Mouse (Mus musculus): Measurements from ENCODE around the gene Fyn.

Gene Fyn

DNA sequence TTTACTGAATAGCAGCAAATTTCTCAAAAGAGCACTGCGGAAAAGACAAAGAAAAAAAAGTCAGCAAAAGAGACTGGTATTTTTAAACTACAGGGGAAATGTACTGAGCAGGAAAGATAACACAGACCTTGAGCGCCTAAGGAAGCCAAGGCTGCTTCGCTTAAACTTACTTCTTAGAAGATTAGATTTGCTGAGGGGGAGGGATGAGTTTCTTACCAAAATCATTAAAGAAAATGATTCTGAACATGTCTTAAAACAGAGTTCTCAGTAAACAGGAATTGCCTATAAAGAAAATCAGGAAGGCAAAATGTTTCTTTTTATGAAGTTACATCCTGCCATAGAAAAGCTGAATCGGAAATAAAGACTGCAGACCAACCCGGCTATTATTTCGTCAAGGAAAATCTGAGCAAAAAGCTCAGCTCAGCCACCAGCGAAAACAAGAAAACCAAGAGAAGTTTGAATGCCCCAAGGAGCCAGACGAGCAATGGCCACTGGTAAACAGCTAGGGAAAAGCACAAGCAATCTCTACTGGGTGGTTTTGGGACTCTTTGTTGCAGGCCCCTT, at the start of gene Fyn:
Gene Fyn, plus strand, starts transcription at position 284 of the 564 bp plus-strand sequence.
- DNase-seq (ENCODE audit: low spot score) = no peak

GRCm38 (mm10) chr10:39320798-39321622, 47.6 kb upstream of the Fyn start:
- DNase-seq (ENCODE audit: low spot score) = no peak

DNA sequence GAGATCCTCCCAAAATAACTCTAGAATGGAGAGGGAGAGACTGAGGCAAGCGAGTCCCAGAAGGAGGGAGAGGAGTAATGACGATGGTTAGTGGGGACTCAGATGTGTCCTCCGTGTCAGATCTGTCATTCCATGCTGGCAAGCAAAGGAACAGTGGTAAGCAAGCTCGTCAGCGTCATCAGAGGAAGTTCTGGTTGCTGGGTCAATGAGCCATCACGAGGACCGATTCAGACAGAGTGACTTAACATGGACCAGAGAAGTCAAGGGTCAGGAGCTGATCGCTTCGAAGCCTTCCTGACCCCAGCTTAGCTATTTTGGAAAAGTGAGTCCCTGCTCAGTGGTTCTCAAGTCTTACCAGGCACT, 47.1 kb upstream of the Fyn start:
- no peak for DNase-seq (ENCODE audit: low spot score)

DNA sequence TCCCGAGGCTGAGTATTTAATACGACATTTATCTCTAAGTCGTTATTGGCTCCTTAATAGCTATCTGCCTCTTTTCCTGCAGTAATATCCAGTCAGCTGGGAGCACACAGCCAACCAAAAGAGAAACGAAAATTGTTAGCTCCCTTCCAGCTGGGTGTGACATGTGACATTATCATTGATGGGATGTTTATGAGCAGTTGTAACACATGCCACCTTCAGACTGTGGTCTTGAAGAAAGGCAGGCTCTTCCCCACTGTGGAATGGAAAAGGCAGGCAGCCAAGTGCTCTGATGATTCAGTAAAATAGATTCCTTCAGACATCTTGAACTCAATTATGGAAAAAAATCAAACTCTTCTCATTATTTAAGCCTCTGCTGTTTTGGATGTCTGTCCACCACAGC, 46.5 kb upstream of the Fyn start:
- DNase-seq (ENCODE audit: low spot score) = no peak

DNA sequence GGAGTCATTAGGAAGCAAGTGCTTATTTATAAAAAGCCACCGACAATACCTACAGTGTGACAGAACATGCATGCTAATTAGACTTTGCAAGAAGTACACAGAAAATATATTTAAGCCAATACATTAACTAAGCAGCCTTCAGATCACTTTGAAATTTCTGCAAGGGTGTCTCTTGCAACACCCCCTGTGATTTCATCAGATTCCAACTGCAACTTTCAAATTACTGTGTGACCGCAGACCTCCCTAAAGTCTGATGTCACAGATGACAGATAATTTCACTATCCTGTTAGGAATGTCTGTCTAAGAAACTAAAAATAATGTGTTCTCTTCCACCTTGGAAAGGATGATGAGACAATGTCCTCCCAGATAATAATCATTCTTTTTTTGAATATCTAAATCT, 44.4 kb upstream of the Fyn start:
- no peak for DNase-seq (ENCODE audit: low spot score)

DNA sequence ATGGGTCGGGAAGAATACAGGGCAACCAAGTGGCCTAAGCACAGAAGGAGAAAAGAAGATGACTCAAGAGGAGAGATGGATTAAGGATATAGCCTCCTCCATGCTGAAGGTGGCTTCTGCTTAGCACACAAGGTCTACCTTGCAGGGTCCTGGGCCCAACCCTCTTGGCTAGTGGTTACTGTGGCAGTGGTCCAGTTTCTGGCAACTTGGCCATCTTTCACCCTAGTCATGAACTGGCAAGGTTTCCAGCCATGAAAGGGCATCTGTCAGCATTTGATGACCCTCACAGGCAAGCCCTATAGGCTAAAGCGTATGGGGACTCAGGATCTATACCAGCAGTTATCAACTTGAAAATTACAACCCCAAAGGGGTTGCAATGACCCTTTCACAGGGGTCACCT, 40.0 kb upstream of the Fyn start:
- no peak for DNase-seq (ENCODE audit: low spot score)

DNA sequence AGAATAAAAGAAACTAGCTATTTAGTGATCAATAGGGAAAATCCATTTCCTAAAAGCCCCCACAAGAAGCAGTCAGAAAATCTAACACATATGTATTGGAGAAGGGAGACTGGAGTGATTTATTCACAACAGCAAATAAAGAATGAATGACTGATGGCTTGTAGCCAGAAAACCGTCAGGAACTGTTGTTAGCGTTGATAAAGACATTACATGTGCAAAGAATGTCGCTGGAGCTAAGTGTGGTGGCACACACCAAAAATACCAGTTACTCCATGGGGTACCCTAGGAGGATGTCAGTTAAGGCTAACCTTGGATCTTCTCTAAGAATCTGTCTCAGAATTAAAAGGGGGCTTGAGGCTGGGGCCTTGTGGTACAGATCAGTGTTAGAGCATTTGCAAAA, 34.3 kb upstream of the Fyn start:
- DNase-seq (ENCODE audit: low spot score) = no peak

GRCm38 (mm10) chr10:39335880-39336279, 32.8 kb upstream of the Fyn start:
- DNase-seq (ENCODE audit: low spot score) = no peak

GRCm38 (mm10) chr10:39339189-39339968, 29.3 kb upstream of the Fyn start:
- DNase-seq (ENCODE audit: low spot score) = no peak

DNA sequence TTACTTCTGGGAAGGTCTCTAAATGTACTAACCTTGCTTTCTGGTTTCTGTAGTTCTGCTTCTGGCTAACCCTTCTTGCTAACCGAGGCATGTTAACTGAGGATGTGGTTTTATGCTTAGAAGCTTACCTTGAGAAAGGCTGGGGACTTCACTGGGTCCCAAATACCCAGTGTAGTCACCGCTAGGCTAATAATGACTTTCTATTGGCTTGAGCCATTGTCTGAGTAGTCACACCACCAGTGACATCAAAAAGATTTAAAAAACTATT, 28.8 kb upstream of the Fyn start:
- DNase-seq (ENCODE audit: low spot score) = no peak

- DNase-seq (ENCODE audit: low spot score) = no peak
These were observed 25.1 kb upstream of the Fyn start for GRCm38 (mm10) chr10:39343551-39343950.

- no peak for DNase-seq (ENCODE audit: low spot score)
These were observed 22.7 kb upstream of the Fyn start for GRCm38 (mm10) chr10:39345921-39346320.

DNA sequence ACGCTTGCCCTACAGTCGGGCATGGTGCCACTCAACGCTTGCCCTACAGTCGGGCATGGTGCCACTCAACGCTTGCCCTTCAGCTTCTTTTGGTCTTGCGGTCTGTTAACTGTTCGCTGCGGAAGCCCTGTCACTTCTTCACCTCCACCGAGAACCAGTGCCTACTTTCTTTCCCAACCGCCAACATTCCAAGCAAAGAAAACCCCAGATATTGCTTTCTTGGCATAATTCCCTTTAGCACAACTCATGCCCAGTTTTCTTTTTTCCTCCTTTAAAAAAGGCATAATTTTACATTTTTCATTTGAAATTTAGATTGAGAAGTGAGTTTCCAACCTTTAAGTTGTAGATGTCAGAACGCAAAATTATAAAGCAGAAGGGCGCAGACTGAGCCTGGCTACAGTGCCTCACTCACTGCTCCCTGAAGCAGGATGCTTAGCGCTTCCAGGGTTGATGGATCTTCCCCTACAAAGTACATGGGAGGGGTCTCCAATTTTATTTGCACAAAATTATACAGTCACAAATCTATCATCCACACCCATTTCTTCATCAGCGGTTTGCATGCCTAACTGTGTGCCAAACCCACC, 18.8 kb upstream of the Fyn start:
- no peak for DNase-seq (ENCODE audit: low spot score)

DNA sequence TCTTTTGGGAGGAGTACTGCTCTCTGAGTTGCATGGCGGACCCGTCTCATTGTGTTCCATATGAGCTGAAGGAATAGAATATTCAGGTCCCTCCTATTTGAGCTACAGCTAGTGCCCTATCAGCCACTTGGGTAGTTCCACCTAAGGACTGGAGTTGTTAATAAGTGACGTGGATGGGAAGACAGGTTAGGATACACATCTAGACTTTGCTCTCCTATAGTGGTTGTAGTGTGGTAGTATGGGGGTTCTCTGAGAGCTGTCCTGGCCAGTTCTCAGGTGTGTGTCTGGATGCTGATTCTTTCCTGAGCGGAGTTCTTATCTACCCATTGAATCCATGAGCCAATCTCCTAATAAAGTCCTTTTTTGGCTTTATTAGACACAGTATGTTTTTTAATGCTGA, 4.5 kb upstream of the Fyn start:
- DNase-seq (ENCODE audit: low spot score) = no peak

DNA sequence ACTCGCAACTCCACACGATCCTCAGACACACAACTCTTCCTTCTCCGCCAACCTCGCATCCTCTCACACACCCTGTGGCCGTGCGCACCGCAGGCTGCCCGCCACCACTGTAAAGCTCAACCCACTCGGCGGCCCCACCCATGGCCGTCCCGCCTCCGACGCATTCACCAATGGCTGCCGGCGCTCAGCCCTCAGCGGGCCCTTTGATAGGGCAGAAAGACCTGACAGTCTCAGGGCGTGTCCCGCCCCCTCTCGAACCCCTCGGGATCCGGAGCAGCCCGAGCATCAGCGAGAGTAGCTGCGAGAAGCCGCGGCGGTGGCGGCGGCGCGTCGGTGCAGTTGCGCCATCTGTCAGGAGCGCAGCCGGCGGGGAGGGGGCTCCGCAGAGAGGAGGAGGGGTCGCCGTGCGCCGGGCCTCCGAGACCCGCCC, 862 bp downstream of the Fyn start:
- peak; percentile 95 for DNase-seq (ENCODE audit: low spot score)

- DNase-seq (ENCODE audit: low spot score) = peak; percentile 72
These were observed 1.5 kb downstream of the Fyn start for GRCm38 (mm10) chr10:39369977-39370785.

DNA sequence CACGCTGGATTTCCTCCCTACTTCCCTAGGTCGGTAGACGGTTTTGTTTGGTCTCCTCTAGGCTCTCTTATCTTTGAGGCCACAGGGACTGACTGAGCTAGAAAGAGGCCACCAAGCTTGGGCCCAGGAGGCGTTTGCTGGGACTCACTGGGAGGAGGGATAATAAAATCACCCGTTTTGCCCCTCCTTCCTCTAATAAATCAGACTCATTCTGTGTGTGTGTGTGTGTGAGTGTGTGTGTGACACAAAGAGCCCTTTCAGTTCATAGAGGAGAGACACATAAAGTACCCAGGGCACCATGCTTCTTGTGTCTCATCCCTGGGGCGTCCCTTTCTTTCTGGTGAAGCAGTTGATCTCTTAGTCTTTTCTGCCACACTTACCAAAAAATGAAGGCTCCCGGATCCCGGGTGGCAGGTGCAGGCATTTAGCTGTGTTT, 2.1 kb downstream of the Fyn start:
- no peak for DNase-seq (ENCODE audit: low spot score)

DNA sequence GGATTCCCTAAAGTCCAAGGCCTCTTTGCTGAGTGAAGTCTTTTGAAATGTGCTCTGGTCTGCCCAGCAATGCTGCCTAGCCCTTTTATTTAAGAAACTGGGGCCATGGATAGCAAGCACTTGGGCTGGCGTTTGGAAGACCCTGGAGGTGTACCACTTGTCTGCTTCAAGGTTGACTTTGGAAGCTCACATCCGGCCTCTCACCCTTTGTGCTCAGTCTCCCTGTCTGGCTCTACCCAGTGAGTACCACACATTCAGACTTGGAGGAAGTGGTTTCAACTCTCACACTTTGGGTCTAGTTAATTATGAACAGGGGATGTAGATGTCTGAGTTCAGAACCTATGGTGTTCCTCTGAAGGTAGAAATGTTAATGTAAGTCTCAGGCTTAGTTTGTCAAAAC, 2.8 kb downstream of the Fyn start:
- DNase-seq (ENCODE audit: low spot score) = no peak

GRCm38 (mm10) chr10:39371991-39372390, 3.3 kb downstream of the Fyn start:
- no peak for DNase-seq (ENCODE audit: low spot score)

DNA sequence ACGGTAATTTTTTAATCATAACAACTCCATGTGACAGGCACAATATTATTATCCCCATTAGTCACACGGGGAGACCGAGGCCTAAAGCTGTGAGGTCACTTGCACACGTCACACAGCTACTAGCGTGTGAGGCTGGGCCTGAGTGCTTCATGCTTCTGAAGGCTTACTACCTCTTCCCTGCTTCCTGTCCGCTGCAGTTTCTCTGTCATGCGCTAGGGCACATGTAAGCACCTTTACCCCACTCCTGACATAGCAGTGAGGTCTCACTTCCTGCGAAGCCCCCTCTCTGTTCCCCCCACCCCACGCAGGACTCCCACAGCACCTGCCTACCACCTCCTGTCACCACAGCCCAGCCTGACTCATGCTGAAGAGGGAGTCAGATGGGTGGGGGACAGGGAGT, 8.0 kb downstream of the Fyn start:
- DNase-seq (ENCODE audit: low spot score) = no peak

DNA sequence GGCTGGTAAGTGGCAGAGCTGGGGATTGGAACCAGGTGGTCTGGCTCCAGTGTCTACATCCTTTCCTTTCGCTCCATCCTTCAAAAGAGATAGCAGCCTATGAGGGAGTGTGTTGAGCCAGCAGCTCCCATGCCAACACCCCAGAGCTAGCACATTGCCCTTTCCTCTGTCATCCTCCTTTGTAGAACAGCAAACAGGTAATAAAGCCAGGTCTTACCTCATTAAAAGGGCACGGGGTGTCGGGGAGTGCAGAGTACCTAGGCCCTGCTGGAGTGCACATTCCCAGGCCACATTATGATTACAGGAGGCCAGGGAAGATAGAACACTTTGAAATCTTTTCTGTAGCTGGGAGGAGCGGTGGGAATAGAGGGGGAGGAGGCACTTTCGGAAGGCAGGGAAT, 8.6 kb downstream of the Fyn start:
- DNase-seq (ENCODE audit: low spot score) = no peak

GRCm38 (mm10) chr10:39378025-39378603, 9.5 kb downstream of the Fyn start:
- peak; percentile 51 for DNase-seq (ENCODE audit: low spot score)
